Mouse (Mus musculus): ENCODE data around the gene Pitpnm2. TPM values are rescaled to one million over a fixed set of nuclear protein-coding genes. Genes with fewer than 3 reads are reported as not detected.

The Pitpnm2 gene
- polyA plus RNA-seq, 1 experiment from 2014 or later: 6.6 TPM

- peaks cover 17% of the 10 kb centered on the region for H3K4me1 ChIP-seq (ENCODE audit: control insufficient read depth, insufficient read depth, low read length)
- no peak overlapping the region for H3K27ac ChIP-seq (ENCODE audit: low read length)
- no peaks in the 10 kb centered on the region for H3K36me3 ChIP-seq (ENCODE audit: control insufficient read depth, insufficient read depth, low read length)
- WGBS: 22% methylated on average over 7 of the region's 7 CpGs
- H3K4me3 ChIP-seq (ENCODE audit: low read depth, low read length): no peak overlapping the region
- H3K27me3 ChIP-seq (ENCODE audit: control insufficient read depth, insufficient read depth, low read length): no peaks in the 10 kb centered on the region
- no peaks in the 10 kb centered on the region for H3K9me3 ChIP-seq (ENCODE audit: control insufficient read depth, low read depth, low read length)
- no peak overlapping the region for H3K4me2 ChIP-seq (replicated peaks; ENCODE audit: low read depth, low read length)
- no peak for ATAC-seq (ENCODE audit: insufficient number of reproducible peaks, insufficient read depth, low FRiP score, low read depth)
- no peak overlapping the region for H3K9ac ChIP-seq (replicated peaks; ENCODE audit: low read depth, low read length)
Measured at GRCm38 (mm10) chr5:124159453-124159852, 90.1 kb downstream of the Pitpnm2 start.

DNA sequence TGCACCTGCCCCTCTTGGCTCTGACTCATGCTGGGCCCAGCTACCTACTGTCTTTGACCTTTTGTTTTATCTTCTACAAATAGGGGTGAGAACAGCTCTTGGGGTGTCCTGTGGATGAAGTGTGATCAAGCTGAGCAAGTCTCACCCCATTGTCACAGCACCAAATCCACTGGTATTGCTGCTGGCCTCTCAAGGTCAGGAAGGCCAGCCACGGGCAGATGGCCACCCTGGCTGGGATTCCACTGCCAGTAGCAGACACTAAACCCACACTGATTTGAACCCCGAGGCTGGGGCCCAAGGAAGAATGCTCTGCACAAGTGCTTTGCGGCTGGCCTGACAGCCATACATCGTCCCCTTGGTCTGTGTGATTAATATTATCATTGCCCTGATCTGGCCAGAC lies 91.3 kb downstream of the Pitpnm2 start:
- no peaks in the 10 kb centered on the region for H3K36me3 ChIP-seq (ENCODE audit: control insufficient read depth, insufficient read depth, low read length)
- no peaks in the 10 kb centered on the region for H3K27me3 ChIP-seq (ENCODE audit: control insufficient read depth, insufficient read depth, low read length)
- H3K4me2 ChIP-seq (replicated peaks; ENCODE audit: low read depth, low read length): no peak overlapping the region
- WGBS: 57% methylated on average over 4 of the region's 4 CpGs
- H3K9me3 ChIP-seq (ENCODE audit: control insufficient read depth, low read depth, low read length): no peaks in the 10 kb centered on the region
- H3K9ac ChIP-seq (replicated peaks; ENCODE audit: low read depth, low read length): no peak overlapping the region
- H3K4me3 ChIP-seq (ENCODE audit: low read depth, low read length): no peak overlapping the region
- ATAC-seq (ENCODE audit: insufficient number of reproducible peaks, insufficient read depth, low FRiP score, low read depth): no peak
- H3K4me1 ChIP-seq (ENCODE audit: control insufficient read depth, insufficient read depth, low read length): peaks cover 17% of the 10 kb centered on the region; the same call in 1 of the 2 replicates
- H3K27ac ChIP-seq (ENCODE audit: low read length): no peak overlapping the region

- ATAC-seq (ENCODE audit: insufficient number of reproducible peaks, insufficient read depth, low FRiP score, low read depth): no peak
- WGBS: 71% methylated on average over 5 of the region's 5 CpGs
Measured at GRCm38 (mm10) chr5:124155943-124156342, 93.6 kb downstream of the Pitpnm2 start.

DNA sequence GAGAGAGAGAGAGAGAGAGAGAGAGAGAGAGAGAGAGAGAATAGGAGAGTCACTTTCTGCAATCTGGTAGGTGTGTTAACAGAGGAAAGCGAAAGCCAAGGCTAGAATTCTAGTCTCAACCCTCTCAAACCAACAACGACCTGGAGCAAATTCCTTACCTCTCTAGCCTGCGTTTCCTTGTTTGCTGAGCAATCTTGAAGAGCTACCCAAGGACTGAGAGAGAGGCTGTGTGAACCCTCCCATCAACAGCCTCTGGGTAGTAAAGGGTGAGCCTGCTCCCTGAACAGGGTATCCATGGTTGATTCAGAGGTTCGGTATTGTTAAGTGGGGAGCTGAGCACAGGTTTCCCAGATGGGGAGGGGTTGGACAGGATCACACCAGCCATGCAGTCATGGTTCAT lies 96.8 kb downstream of the Pitpnm2 start:
- no peak for ATAC-seq (ENCODE audit: insufficient number of reproducible peaks, insufficient read depth, low FRiP score, low read depth)
- no peak overlapping the region for H3K4me2 ChIP-seq (replicated peaks; ENCODE audit: low read depth, low read length)
- H3K4me3 ChIP-seq (ENCODE audit: low read depth, low read length): no peak overlapping the region
- H3K4me1 ChIP-seq (ENCODE audit: control insufficient read depth, insufficient read depth, low read length): no peaks in the 10 kb centered on the region
- H3K9ac ChIP-seq (replicated peaks; ENCODE audit: low read depth, low read length): no peak overlapping the region
- 76% methylated on average over 4 of the region's 4 CpGs for WGBS
- H3K27ac ChIP-seq (ENCODE audit: low read length): no peak overlapping the region
- no peaks in the 10 kb centered on the region for H3K27me3 ChIP-seq (ENCODE audit: control insufficient read depth, insufficient read depth, low read length)
- H3K9me3 ChIP-seq (ENCODE audit: control insufficient read depth, low read depth, low read length): no peaks in the 10 kb centered on the region
- H3K36me3 ChIP-seq (ENCODE audit: control insufficient read depth, insufficient read depth, low read length): no peaks in the 10 kb centered on the region

More at GRCm38 (mm10) chr5:124155943-124156342, 93.6 kb downstream of the Pitpnm2 start:
- no peak overlapping the region for H3K4me2 ChIP-seq (replicated peaks; ENCODE audit: low read depth, low read length)
- H3K36me3 ChIP-seq (ENCODE audit: control insufficient read depth, insufficient read depth, low read length): no peaks in the 10 kb centered on the region
- no peak overlapping the region for H3K4me3 ChIP-seq (ENCODE audit: low read depth, low read length)
- H3K27ac ChIP-seq (ENCODE audit: low read length): no peak overlapping the region
- H3K4me1 ChIP-seq (ENCODE audit: control insufficient read depth, insufficient read depth, low read length): peaks cover 9% of the 10 kb centered on the region; the same call in 1 of the 2 replicates
- no peaks in the 10 kb centered on the region for H3K27me3 ChIP-seq (ENCODE audit: control insufficient read depth, insufficient read depth, low read length)
- H3K9me3 ChIP-seq (ENCODE audit: control insufficient read depth, low read depth, low read length): no peaks in the 10 kb centered on the region
- no peak overlapping the region for H3K9ac ChIP-seq (replicated peaks; ENCODE audit: low read depth, low read length)

GRCm38 (mm10) chr5:124150895-124151294 lies 98.7 kb downstream of the Pitpnm2 start:
- ATAC-seq (ENCODE audit: insufficient number of reproducible peaks, insufficient read depth, low FRiP score, low read depth): no peak
- no peaks in the 10 kb centered on the region for H3K36me3 ChIP-seq (ENCODE audit: control insufficient read depth, insufficient read depth, low read length)
- no peak overlapping the region for H3K27ac ChIP-seq (ENCODE audit: low read length)
- no peak overlapping the region for H3K4me3 ChIP-seq (ENCODE audit: low read depth, low read length)
- no peaks in the 10 kb centered on the region for H3K4me1 ChIP-seq (ENCODE audit: control insufficient read depth, insufficient read depth, low read length)
- no peaks in the 10 kb centered on the region for H3K9me3 ChIP-seq (ENCODE audit: control insufficient read depth, low read depth, low read length)
- no peaks in the 10 kb centered on the region for H3K27me3 ChIP-seq (ENCODE audit: control insufficient read depth, insufficient read depth, low read length)
- WGBS: 77% methylated on average over 7 of the region's 7 CpGs
- H3K9ac ChIP-seq (replicated peaks; ENCODE audit: low read depth, low read length): no peak overlapping the region
- H3K4me2 ChIP-seq (replicated peaks; ENCODE audit: low read depth, low read length): no peak overlapping the region

GRCm38 (mm10) chr5:124149028-124149427 lies 100.5 kb downstream of the Pitpnm2 start:
- Histone ChIP-seq H3K9me3 (ENCODE audit: control insufficient read depth, low read depth, low read length) (no peaks in the 10 kb centered on the region), H3K27me3 (ENCODE audit: control insufficient read depth, insufficient read depth, low read length) (no peaks in the 10 kb centered on the region), H3K9ac (replicated peaks; ENCODE audit: low read depth, low read length) (no peak overlapping the region), H3K4me3 (ENCODE audit: low read depth, low read length) (no peak overlapping the region), H3K4me2 (replicated peaks; ENCODE audit: low read depth, low read length) (no peak overlapping the region), H3K4me1 (ENCODE audit: control insufficient read depth, insufficient read depth, low read length) (no peaks in the 10 kb centered on the region), H3K27ac (ENCODE audit: low read length) (no peak overlapping the region), H3K36me3 (ENCODE audit: control insufficient read depth, insufficient read depth, low read length) (no peaks in the 10 kb centered on the region)
- WGBS: 62% methylated on average over 5 of the region's 5 CpGs
- no peak for ATAC-seq (ENCODE audit: insufficient number of reproducible peaks, insufficient read depth, low FRiP score, low read depth)

GRCm38 (mm10) chr5:124138066-124138465 lies 111.5 kb downstream of the Pitpnm2 start:
- no peak overlapping the region for H3K4me3 ChIP-seq (ENCODE audit: low read depth, low read length)
- 70% methylated on average over 7 of the region's 7 CpGs for WGBS
- no peaks in the 10 kb centered on the region for H3K4me1 ChIP-seq (ENCODE audit: control insufficient read depth, insufficient read depth, low read length)
- H3K27me3 ChIP-seq (ENCODE audit: control insufficient read depth, insufficient read depth, low read length): no peaks in the 10 kb centered on the region
- no peaks in the 10 kb centered on the region for H3K9me3 ChIP-seq (ENCODE audit: control insufficient read depth, low read depth, low read length)
- no peak for ATAC-seq (ENCODE audit: insufficient number of reproducible peaks, insufficient read depth, low FRiP score, low read depth)
- H3K27ac ChIP-seq (ENCODE audit: low read length): no peak overlapping the region
- peaks cover 10% of the 10 kb centered on the region; the same call in 1 of the 2 replicates for H3K36me3 ChIP-seq (ENCODE audit: control insufficient read depth, insufficient read depth, low read length)
- no peak overlapping the region for H3K4me2 ChIP-seq (replicated peaks; ENCODE audit: low read depth, low read length)
- H3K9ac ChIP-seq (replicated peaks; ENCODE audit: low read depth, low read length): no peak overlapping the region

DNA sequence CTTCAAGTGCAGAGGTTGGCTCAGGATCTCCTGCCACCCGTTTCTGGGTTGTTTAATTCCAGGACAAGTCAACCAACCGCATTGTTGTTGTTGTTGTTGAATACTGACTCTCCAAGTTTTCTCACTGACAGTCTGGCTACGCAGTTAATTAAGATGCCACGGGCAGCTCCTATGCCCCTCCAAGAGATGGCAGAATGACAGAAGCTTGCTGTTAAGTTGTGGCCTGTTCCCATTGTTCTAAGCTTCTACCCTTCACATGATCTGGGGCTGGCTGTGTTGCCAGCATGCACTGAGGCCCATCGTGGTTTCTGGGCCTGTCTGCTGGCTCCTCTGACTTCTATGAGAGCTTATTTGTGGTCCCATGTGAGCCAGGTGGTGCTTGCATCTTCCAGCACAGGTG lies 115.3 kb downstream of the Pitpnm2 start:
- Histone ChIP-seq H3K4me2 (replicated peaks; ENCODE audit: low read depth, low read length) (no peak overlapping the region), H3K9ac (replicated peaks; ENCODE audit: low read depth, low read length) (no peak overlapping the region), H3K27ac (ENCODE audit: low read length) (no peak overlapping the region), H3K9me3 (ENCODE audit: control insufficient read depth, low read depth, low read length) (no peaks in the 10 kb centered on the region), H3K4me3 (ENCODE audit: low read depth, low read length) (no peak overlapping the region), H3K4me1 (ENCODE audit: control insufficient read depth, insufficient read depth, low read length) (no peaks in the 10 kb centered on the region), H3K36me3 (ENCODE audit: control insufficient read depth, insufficient read depth, low read length) (peaks cover 3% of the 10 kb centered on the region; the same call in 1 of the 2 replicates), H3K27me3 (ENCODE audit: control insufficient read depth, insufficient read depth, low read length) (no peaks in the 10 kb centered on the region)
- 89% methylated on average over 5 of the region's 5 CpGs for WGBS
- no peak for ATAC-seq (ENCODE audit: insufficient number of reproducible peaks, insufficient read depth, low FRiP score, low read depth)

DNA sequence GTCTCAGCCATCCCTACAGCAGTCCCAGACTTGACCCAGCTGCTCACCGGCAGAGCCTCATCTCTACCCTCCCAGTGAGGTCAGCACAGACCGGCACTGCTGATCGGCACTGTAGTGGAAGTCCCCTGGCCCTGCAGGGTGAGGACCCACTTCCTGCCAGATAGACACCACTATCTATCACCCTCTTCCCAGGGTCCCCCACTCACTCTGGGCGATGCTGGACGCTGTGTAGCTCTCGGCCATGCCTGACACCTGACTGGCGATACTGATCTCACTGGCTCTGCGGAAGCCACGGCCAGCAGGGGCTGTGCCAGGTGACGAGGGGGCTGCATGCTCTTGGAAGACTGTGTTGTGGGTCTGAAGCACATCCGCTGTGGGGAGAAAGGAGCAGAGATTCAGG lies 124.5 kb downstream of the Pitpnm2 start:
- H3K27ac ChIP-seq (ENCODE audit: low read length): no peak overlapping the region
- H3K4me2 ChIP-seq (replicated peaks; ENCODE audit: low read depth, low read length): no peak overlapping the region
- no peaks in the 10 kb centered on the region for H3K27me3 ChIP-seq (ENCODE audit: control insufficient read depth, insufficient read depth, low read length)
- no peak for ATAC-seq (ENCODE audit: insufficient number of reproducible peaks, insufficient read depth, low FRiP score, low read depth)
- H3K4me1 ChIP-seq (ENCODE audit: control insufficient read depth, insufficient read depth, low read length): no peaks in the 10 kb centered on the region
- H3K36me3 ChIP-seq (ENCODE audit: control insufficient read depth, insufficient read depth, low read length): peaks cover 18% of the 10 kb centered on the region
- WGBS: 89% methylated on average over 11 of the region's 11 CpGs
- H3K9ac ChIP-seq (replicated peaks; ENCODE audit: low read depth, low read length): no peak overlapping the region
- no peak overlapping the region for H3K4me3 ChIP-seq (ENCODE audit: low read depth, low read length)
- H3K9me3 ChIP-seq (ENCODE audit: control insufficient read depth, low read depth, low read length): no peaks in the 10 kb centered on the region
